Mouse (Mus musculus) limb, embryonic 14.5 days (tissue): ENCODE measurements around the gene Cep112. TPM values are rescaled to one million over a fixed set of nuclear protein-coding genes. Genes with fewer than 3 reads are reported as not detected.
"Not testable (repeated sequence)": the region's sequence is repeated elsewhere in the genome, so short reads cannot be mapped to it uniquely, and the experiment has no call there.

Experiments
- ATAC-seq: fragments of 200-750 bp; cut with Nextera tagmentation; 2 replicates; pipeline ENCODE4 v1.8.0; 2017; ENCODE audit warnings: low read depth, moderate number of reproducible peaks, moderate TSS enrichment; ENCODE audit not compliant: low FRiP score
- DNase-seq: peaks from one replicate; pipeline ENCODE4 v3.0.0-alpha.2; 2015; ENCODE audit warnings: low spot score
- H3K27ac ChIP-seq: fragments of 300-500 bp; sonication (generic); replicated peaks from 2 replicates; pipeline ENCODE4 v1.5.1; 2014; ENCODE audit warnings: low read depth, mild to moderate bottlenecking, low read length, moderate library complexity, mixed read lengths
- H3K27me3 ChIP-seq: fragments of 300-500 bp; sonication (generic); 2 replicates; pipeline ENCODE4 v1.6.1; 2014; ENCODE audit warnings: low read length, mixed read lengths; ENCODE audit not compliant: control insufficient read depth, insufficient read depth
- H3K36me3 ChIP-seq: fragments of 300-500 bp; sonication (generic); 2 replicates; pipeline ENCODE4 v1.6.1; 2014; ENCODE audit warnings: mild to moderate bottlenecking, low read length, moderate library complexity, mixed read lengths; ENCODE audit not compliant: control insufficient read depth, insufficient read depth
- H3K4me1 ChIP-seq: fragments of 300-500 bp; sonication (generic); 2 replicates; pipeline ENCODE4 v1.6.1; 2014; ENCODE audit warnings: antibody characterized with exemption, low read length, mixed read lengths; ENCODE audit not compliant: control insufficient read depth, insufficient read depth
- H3K4me2 ChIP-seq: fragments of 300-500 bp; sonication (generic); replicated peaks from 2 replicates; pipeline ENCODE4 v1.6.1; 2014; ENCODE audit warnings: low read depth, mild to moderate bottlenecking, low read length, moderate library complexity; ENCODE audit not compliant: severe bottlenecking
- H3K4me3 ChIP-seq: fragments of 300-500 bp; sonication (generic); replicated peaks from 2 replicates; pipeline ENCODE4 v1.5.1; 2014; ENCODE audit warnings: low read length
- H3K9ac ChIP-seq: fragments of 300-500 bp; sonication (generic); 2 replicates; pipeline ENCODE4 v1.6.1; 2014; ENCODE audit warnings: mild to moderate bottlenecking, low read depth, low read length, moderate library complexity; ENCODE audit not compliant: severe bottlenecking
- H3K9me3 ChIP-seq: fragments of 300-500 bp; sonication (generic); 2 replicates; pipeline ENCODE4 v1.6.1; 2016; ENCODE audit warnings: low read length; ENCODE audit not compliant: control insufficient read depth
- POLR2A ChIP-seq: fragments of 200-500 bp; IDR thresholded peaks from 2 replicates; pipeline ENCODE4 v1.8.0; 2012; ENCODE audit warnings: inconsistent platforms, mild to moderate bottlenecking, moderate library complexity, borderline replicate concordance; ENCODE audit not compliant: insufficient read depth, insufficient read length; ENCODE audit errors: extremely low read depth
- WGBS: fragments of 180-500 bp; shearing (Covaris S2); extraction: QIAGEN DNeasy Blood & Tissue Kit; methylation state at CpG from one replicate; pipeline ENCODE4 v1.1.7; 2014; 5-methylcytosine and 5-hydroxymethylcytosine counted together
- polyA plus RNA-seq, 2 experiments: library from polyadenylated mRNA; depleted of rRNA in 1 of 2; stranded (reverse) in 1 of 2; unstranded in 1 of 2; fragments of >200 nt; fragmentation: Nextera tagmentation in 1 of 2; extraction: Ambion mirVana in 1 of 2; gene quantifications; 2 replicates each; pipeline versions ENCODE4 v1.2.1 to v1.2.3; 2012 to 2014

Cep112 gene
- polyA plus RNA-seq, 2 experiments: 9.0 to 17.3 TPM

DNA sequence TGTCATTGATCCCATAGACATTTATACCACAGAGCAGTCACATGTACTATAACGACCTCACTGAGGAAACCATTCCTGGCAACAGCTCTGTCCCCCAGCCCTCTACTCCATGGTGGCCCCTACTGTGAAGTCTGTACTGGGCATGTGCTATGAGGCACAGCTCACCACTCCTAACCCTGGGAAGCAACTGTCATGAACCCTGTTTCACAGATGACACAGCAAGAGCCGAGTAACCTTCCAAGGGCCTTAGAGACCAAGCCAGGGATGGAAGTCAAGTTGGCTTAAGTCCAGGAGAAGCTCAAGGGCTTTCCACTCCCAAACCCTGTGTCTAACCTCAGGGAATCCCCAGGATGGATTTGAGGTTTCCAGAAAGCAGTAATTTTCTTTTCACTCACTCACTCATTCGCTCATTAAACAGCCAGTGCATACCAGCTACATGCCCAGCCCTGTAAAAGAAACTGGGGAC is 433.4 kb downstream of the Cep112 start:
- Histone ChIP-seq H3K4me2 (no peak overlapping the region), H3K27ac (no peak overlapping the region), H3K4me1 (peaks cover 7% of the 10 kb centered on the region), H3K36me3 (no peaks in the 10 kb centered on the region; the same call in 1 of the 2 replicates), H3K27me3 (no peaks in the 10 kb centered on the region), H3K9me3 (no peaks in the 10 kb centered on the region), H3K4me3 (no peak overlapping the region), H3K9ac (no peak overlapping the region)
- ATAC-seq (no peak), DNase-seq (no peak)
- WGBS: 55% methylated on average over 3 of the region's 3 CpGs
- TF ChIP-seq POLR2A: no peak

DNA sequence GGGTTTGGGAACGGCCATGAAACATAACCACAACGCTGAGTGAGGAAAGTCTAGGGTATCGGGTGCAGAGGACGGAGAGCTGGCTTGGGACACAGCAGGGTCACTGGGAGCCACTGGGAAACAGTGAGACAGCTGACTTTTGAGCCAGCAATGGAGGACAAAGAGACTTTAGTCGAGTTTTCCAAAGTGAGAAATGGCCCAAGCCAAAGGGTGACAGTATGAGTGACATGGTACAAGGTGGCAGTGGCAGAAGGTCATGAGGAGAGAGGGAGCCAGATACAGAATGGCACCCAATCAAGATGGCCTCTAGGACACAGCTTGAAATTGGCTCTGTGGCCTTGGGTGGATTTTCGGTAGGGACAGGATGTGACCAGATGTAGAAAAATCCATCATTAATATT is 433.9 kb downstream of the Cep112 start:
- ATAC-seq: no peak
- 0 out of 2 replicates have a peak overlapping the region, but pooled peaks have one; percentile 19 for H3K27ac ChIP-seq

DNA sequence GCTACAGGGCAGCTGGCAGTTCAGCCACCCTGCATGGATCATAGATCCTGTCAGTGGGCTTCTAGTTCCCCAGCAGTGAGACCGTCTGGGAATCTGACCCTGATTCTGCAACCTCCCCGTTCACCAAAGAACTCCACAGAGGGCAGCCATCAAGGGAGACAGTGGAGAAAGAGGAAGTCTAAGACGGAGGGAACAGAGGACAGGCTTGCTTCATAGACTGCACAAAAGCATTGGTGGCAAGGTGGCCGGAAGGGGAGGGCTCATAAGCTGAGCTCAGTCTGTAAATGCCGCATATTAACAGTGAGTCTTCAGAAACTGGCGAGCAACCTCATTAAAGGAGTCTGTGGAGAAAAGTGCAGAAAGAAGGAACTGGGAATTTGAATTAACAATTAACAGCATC is 437.4 kb downstream of the Cep112 start:
- H3K27me3 ChIP-seq: no peaks in the 10 kb centered on the region
- 68% methylated on average over 6 of the region's 6 CpGs for WGBS
- no peaks in the 10 kb centered on the region for H3K9me3 ChIP-seq
- no peak overlapping the region for H3K9ac ChIP-seq
- no peaks in the 10 kb centered on the region; the same call in 1 of the 2 replicates for H3K36me3 ChIP-seq
- no peak for TF ChIP-seq POLR2A
- H3K4me3 ChIP-seq: no peak overlapping the region
- DNase-seq (no peak), ATAC-seq (no peak)
- H3K4me2 ChIP-seq: no peak overlapping the region
- H3K4me1 ChIP-seq: peaks cover 7% of the 10 kb centered on the region
- no peak overlapping the region for H3K27ac ChIP-seq

More for the DNA sequence above, 433.9 kb downstream of the Cep112 start:
- no peak for TF ChIP-seq POLR2A
- no peak overlapping the region for H3K9ac ChIP-seq
- H3K36me3 ChIP-seq: no peaks in the 10 kb centered on the region; the same call in 1 of the 2 replicates
- 74% methylated on average over 6 of the region's 6 CpGs for WGBS
- H3K9me3 ChIP-seq: no peaks in the 10 kb centered on the region
- H3K4me3 ChIP-seq: no peak overlapping the region
- no peak overlapping the region for H3K4me2 ChIP-seq
- H3K27me3 ChIP-seq: no peaks in the 10 kb centered on the region
- DNase-seq: no peak
- H3K4me1 ChIP-seq: peaks cover 7% of the 10 kb centered on the region

DNA sequence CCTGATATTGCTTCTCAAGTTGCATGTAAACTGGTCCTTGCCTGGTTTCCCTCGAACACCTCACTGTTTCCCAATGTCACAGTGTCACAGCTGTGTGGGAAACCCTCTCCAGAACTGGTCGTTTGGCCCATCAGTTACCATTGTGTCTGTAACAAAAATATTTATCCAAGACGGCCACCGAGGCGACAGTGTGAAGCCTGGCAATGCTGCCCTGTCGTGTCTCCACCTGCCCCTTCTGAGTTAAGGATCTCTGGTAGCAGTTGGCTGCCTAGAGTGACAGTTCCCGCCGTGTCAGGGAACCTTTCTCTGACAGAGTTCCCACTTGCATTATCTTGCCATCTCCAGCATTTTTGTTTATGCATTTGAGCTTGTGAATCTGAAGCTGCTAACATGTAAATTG is 440.8 kb downstream of the Cep112 start:
- H3K4me3 ChIP-seq: no peak overlapping the region
- ATAC-seq: no peak
- WGBS: 44% methylated on average over 8 of the region's 8 CpGs
- H3K4me2 ChIP-seq: no peak overlapping the region
- no peaks in the 10 kb centered on the region for H3K9me3 ChIP-seq
- no peak overlapping the region for H3K9ac ChIP-seq
- H3K27me3 ChIP-seq: no peaks in the 10 kb centered on the region
- H3K27ac ChIP-seq: no peak overlapping the region
- TF ChIP-seq POLR2A: no peak
- no peaks in the 10 kb centered on the region for H3K36me3 ChIP-seq
- H3K4me1 ChIP-seq: peaks cover 9% of the 10 kb centered on the region
- DNase-seq: no peak

DNA sequence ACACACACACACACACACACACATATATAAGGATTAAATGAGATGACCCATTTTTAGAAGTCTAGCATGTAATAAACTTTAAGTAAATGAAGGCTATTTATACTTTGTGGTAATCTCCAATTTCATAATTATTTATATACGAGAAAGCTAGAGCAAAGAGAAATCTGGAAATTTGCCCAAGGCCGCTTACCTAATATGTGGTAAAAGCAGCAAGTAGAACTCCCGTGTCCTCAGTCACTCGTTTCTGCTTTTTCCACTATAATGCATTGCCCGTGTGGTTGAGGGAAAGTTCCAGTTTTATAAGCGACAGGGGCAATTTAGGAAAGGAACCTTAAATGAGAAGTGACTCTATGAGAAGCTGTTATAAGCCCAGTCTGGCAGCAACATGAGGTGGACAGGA is 442.5 kb downstream of the Cep112 start:
- no peak overlapping the region for H3K4me3 ChIP-seq
- DNase-seq (peak; percentile 83), ATAC-seq (no peak)
- no peaks in the 10 kb centered on the region for H3K36me3 ChIP-seq
- H3K27ac ChIP-seq: peak overlapping the region; percentile 87
- no peaks in the 10 kb centered on the region for H3K27me3 ChIP-seq
- 0 out of 2 replicates have a peak overlapping the region, but pooled peaks have one; percentile 15 for H3K4me2 ChIP-seq
- WGBS: 39% methylated on average over 6 of the region's 6 CpGs
- H3K4me1 ChIP-seq: peaks cover 9% of the 10 kb centered on the region
- TF ChIP-seq POLR2A: no peak
- no peak overlapping the region for H3K9ac ChIP-seq
- H3K9me3 ChIP-seq: no peaks in the 10 kb centered on the region

DNA sequence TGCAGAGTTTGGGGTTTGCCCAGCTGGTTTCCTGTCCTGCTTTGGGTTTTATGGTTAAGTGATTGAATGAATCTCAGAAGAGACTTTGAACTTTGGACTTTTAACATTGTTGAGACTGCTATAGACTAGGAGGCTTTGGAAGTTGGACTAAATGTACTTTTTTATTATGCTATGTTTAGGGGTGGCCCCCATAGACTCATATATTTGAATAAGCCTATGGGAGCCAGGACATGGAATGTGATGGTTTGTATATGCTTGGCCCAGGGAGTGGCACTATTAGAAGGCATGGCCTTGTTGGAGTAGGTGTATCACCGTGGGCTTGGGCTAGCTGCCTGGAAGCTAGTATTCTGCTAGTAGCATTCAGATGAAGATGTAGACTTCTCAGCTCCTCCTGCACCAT is 446.3 kb downstream of the Cep112 start:
- H3K36me3 ChIP-seq, DNase-seq, H3K9ac ChIP-seq, H3K4me3 ChIP-seq, H3K4me1 ChIP-seq, H3K27ac ChIP-seq, H3K27me3 ChIP-seq, H3K9me3 ChIP-seq, H3K4me2 ChIP-seq, ATAC-seq: not testable (repeated sequence)
- WGBS: 94% methylated on average over 1 of the region's 1 CpGs
